Mouse (Mus musculus) limb, embryonic 14.5 days (tissue): ENCODE results near the gene Gpr68. TPM values are rescaled to one million over a fixed set of nuclear protein-coding genes. Genes with fewer than 3 reads are reported as not detected.

ENCODE experiments used
- ATAC-seq: fragments of 200-750 bp; cut with Nextera tagmentation; 2 replicates; pipeline ENCODE4 v1.8.0; 2017; ENCODE audit warnings: low read depth, moderate number of reproducible peaks, moderate TSS enrichment; ENCODE audit not compliant: low FRiP score
- DNase-seq: peaks from one replicate; pipeline ENCODE4 v3.0.0-alpha.2; 2015; ENCODE audit warnings: low spot score
- H3K27ac ChIP-seq: fragments of 300-500 bp; sonication (generic); replicated peaks from 2 replicates; pipeline ENCODE4 v1.5.1; 2014; ENCODE audit warnings: low read depth, mild to moderate bottlenecking, low read length, moderate library complexity, mixed read lengths
- H3K27me3 ChIP-seq: fragments of 300-500 bp; sonication (generic); 2 replicates; pipeline ENCODE4 v1.6.1; 2014; ENCODE audit warnings: low read length, mixed read lengths; ENCODE audit not compliant: control insufficient read depth, insufficient read depth
- H3K36me3 ChIP-seq: fragments of 300-500 bp; sonication (generic); 2 replicates; pipeline ENCODE4 v1.6.1; 2014; ENCODE audit warnings: mild to moderate bottlenecking, low read length, moderate library complexity, mixed read lengths; ENCODE audit not compliant: control insufficient read depth, insufficient read depth
- H3K4me1 ChIP-seq: fragments of 300-500 bp; sonication (generic); 2 replicates; pipeline ENCODE4 v1.6.1; 2014; ENCODE audit warnings: antibody characterized with exemption, low read length, mixed read lengths; ENCODE audit not compliant: control insufficient read depth, insufficient read depth
- H3K4me2 ChIP-seq: fragments of 300-500 bp; sonication (generic); replicated peaks from 2 replicates; pipeline ENCODE4 v1.6.1; 2014; ENCODE audit warnings: low read depth, mild to moderate bottlenecking, low read length, moderate library complexity; ENCODE audit not compliant: severe bottlenecking
- H3K4me3 ChIP-seq: fragments of 300-500 bp; sonication (generic); replicated peaks from 2 replicates; pipeline ENCODE4 v1.5.1; 2014; ENCODE audit warnings: low read length
- H3K9ac ChIP-seq: fragments of 300-500 bp; sonication (generic); 2 replicates; pipeline ENCODE4 v1.6.1; 2014; ENCODE audit warnings: mild to moderate bottlenecking, low read depth, low read length, moderate library complexity; ENCODE audit not compliant: severe bottlenecking
- H3K9me3 ChIP-seq: fragments of 300-500 bp; sonication (generic); 2 replicates; pipeline ENCODE4 v1.6.1; 2016; ENCODE audit warnings: low read length; ENCODE audit not compliant: control insufficient read depth
- POLR2A ChIP-seq: fragments of 200-500 bp; IDR thresholded peaks from 2 replicates; pipeline ENCODE4 v1.8.0; 2012; ENCODE audit warnings: inconsistent platforms, mild to moderate bottlenecking, moderate library complexity, borderline replicate concordance; ENCODE audit not compliant: insufficient read depth, insufficient read length; ENCODE audit errors: extremely low read depth
- WGBS: fragments of 180-500 bp; shearing (Covaris S2); extraction: QIAGEN DNeasy Blood & Tissue Kit; methylation state at CpG from one replicate; pipeline ENCODE4 v1.1.7; 2014; 5-methylcytosine and 5-hydroxymethylcytosine counted together
- polyA plus RNA-seq, 2 experiments: library from polyadenylated mRNA; depleted of rRNA in 1 of 2; stranded (reverse) in 1 of 2; unstranded in 1 of 2; fragments of >200 nt; fragmentation: Nextera tagmentation in 1 of 2; extraction: Ambion mirVana in 1 of 2; gene quantifications; 2 replicates each; pipeline versions ENCODE4 v1.2.1 to v1.2.3; 2012 to 2014

The Gpr68 gene
- polyA plus RNA-seq, 2 experiments: 0.19 to 0.79 TPM

- peak overlapping the region; percentile 7; the same call in 1 of the 2 replicates for H3K4me2 ChIP-seq
- DNase-seq: peak; percentile 69
- no peak overlapping the region for H3K4me3 ChIP-seq
- H3K27me3 ChIP-seq: no peaks in the 10 kb centered on the region
- ATAC-seq: peak; percentile 83; the same call in 1 of the 2 replicates
- H3K4me1 ChIP-seq: 0 out of 2 replicates have a peak, but pooled peaks cover 7% of the 10 kb centered on the region
- no peak overlapping the region for H3K9ac ChIP-seq
- H3K9me3 ChIP-seq: no peaks in the 10 kb centered on the region
- 34% methylated on average over 9 of the region's 9 CpGs for WGBS
- no peaks in the 10 kb centered on the region for H3K36me3 ChIP-seq
- no peak for TF ChIP-seq POLR2A
- no peak overlapping the region for H3K27ac ChIP-seq
Measured at GRCm38 (mm10) chr12:100952193-100952931, 44.4 kb upstream of the Gpr68 start.

- 80% methylated on average over 5 of the region's 5 CpGs for WGBS
- H3K27me3 ChIP-seq: no peaks in the 10 kb centered on the region
- no peaks in the 10 kb centered on the region for H3K9me3 ChIP-seq
- TF ChIP-seq POLR2A: no peak
- no peak overlapping the region for H3K4me3 ChIP-seq
- DNase-seq (no peak), ATAC-seq (no peak)
- 0 out of 2 replicates have a peak, but pooled peaks cover 3% of the 10 kb centered on the region for H3K36me3 ChIP-seq
- no peak overlapping the region for H3K4me2 ChIP-seq
- H3K9ac ChIP-seq: no peak overlapping the region
- no peak overlapping the region for H3K27ac ChIP-seq
- 0 out of 2 replicates have a peak, but pooled peaks cover 4% of the 10 kb centered on the region for H3K4me1 ChIP-seq
Measured at GRCm38 (mm10) chr12:100949146-100949545, 41.1 kb upstream of the Gpr68 start.

GRCm38 (mm10) chr12:100948021-100948420 is 40.0 kb upstream of the Gpr68 start:
- no peak for TF ChIP-seq POLR2A
- ATAC-seq (no peak), DNase-seq (no peak)
- H3K9ac ChIP-seq: no peak overlapping the region
- WGBS: 76% methylated on average over 6 of the region's 6 CpGs
- H3K27ac ChIP-seq: no peak overlapping the region
- no peak overlapping the region for H3K4me3 ChIP-seq
- no peaks in the 10 kb centered on the region for H3K9me3 ChIP-seq
- 0 out of 2 replicates have a peak, but pooled peaks cover 3% of the 10 kb centered on the region for H3K36me3 ChIP-seq
- H3K27me3 ChIP-seq: no peaks in the 10 kb centered on the region
- H3K4me2 ChIP-seq: no peak overlapping the region
- 0 out of 2 replicates have a peak, but pooled peaks cover 4% of the 10 kb centered on the region for H3K4me1 ChIP-seq

- Histone ChIP-seq H3K27ac (no peak overlapping the region), H3K9ac (no peak overlapping the region), H3K4me1 (no peaks in the 10 kb centered on the region), H3K27me3 (no peaks in the 10 kb centered on the region), H3K9me3 (no peaks in the 10 kb centered on the region), H3K4me2 (no peak overlapping the region), H3K36me3 (0 out of 2 replicates have a peak, but pooled peaks cover 3% of the 10 kb centered on the region), H3K4me3 (no peak overlapping the region)
- no peak for TF ChIP-seq POLR2A
- 78% methylated on average over 12 of the region's 12 CpGs for WGBS
- ATAC-seq: no peak
- no peak for DNase-seq
Measured at GRCm38 (mm10) chr12:100945948-100946347, 38.0 kb upstream of the Gpr68 start.

GRCm38 (mm10) chr12:100945501-100945900 is 37.5 kb upstream of the Gpr68 start:
- no peak for ATAC-seq
- Histone ChIP-seq H3K27ac (no peak overlapping the region), H3K4me2 (no peak overlapping the region), H3K9ac (no peak overlapping the region), H3K36me3 (0 out of 2 replicates have a peak, but pooled peaks cover 3% of the 10 kb centered on the region), H3K27me3 (no peaks in the 10 kb centered on the region), H3K4me1 (no peaks in the 10 kb centered on the region), H3K9me3 (no peaks in the 10 kb centered on the region), H3K4me3 (no peak overlapping the region)
- WGBS: 88% methylated on average over 12 of the region's 12 CpGs
- DNase-seq: no peak
- TF ChIP-seq POLR2A: no peak
